Mouse (Mus musculus): ENCODE results near the gene Tcea3. TPM values are rescaled to one million over a fixed set of nuclear protein-coding genes. Genes with fewer than 3 reads are reported as not detected.

Tcea3 gene
- total RNA-seq, 2 experiments from 2014 or later, result 344 to 373 TPM

DNA sequence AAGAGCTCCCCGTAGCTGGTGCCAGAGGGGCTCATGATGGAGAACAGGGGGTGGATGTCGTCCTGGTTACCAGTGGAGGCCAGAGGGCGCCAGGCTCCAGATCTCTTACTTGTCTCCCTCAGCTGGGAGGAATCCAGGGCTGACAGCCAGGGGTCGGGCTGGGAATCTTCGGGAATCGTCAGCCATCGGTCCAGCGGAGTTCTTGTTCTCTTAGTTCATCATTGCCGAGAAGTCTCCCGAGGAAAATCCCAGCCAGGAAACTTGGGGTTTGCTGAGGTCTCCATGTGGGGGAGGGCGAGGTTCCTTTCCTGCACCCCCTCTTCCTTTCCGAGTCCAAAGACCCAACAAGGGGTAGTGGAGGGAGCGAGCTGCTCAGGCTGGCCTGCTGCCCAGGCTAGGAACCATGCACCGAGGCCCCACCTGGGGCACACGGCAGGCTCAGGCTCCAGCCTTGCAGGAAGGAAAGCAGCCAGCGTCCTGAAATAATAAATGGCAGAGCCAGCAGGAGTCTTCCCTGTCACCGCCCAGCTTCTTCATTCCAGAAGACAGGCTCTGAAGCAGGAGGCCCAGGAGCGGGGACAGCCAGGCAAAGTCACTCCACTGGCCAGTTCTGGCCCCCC, 28.8 kb upstream of the Tcea3 start:
- TF ChIP-seq CTCF (IDR thresholded peaks at IDR 0.05), result peak; percentile 32; the same call in 1 of the 2 replicates
- peak overlapping the region; percentile 47 for H3K4me3 ChIP-seq
- DNase-seq, result peak; percentile 94
- intact Hi-C loops (cut with DNase I), result no loop called here
- peak overlapping the region; percentile 79 for H3K27ac ChIP-seq

DNA sequence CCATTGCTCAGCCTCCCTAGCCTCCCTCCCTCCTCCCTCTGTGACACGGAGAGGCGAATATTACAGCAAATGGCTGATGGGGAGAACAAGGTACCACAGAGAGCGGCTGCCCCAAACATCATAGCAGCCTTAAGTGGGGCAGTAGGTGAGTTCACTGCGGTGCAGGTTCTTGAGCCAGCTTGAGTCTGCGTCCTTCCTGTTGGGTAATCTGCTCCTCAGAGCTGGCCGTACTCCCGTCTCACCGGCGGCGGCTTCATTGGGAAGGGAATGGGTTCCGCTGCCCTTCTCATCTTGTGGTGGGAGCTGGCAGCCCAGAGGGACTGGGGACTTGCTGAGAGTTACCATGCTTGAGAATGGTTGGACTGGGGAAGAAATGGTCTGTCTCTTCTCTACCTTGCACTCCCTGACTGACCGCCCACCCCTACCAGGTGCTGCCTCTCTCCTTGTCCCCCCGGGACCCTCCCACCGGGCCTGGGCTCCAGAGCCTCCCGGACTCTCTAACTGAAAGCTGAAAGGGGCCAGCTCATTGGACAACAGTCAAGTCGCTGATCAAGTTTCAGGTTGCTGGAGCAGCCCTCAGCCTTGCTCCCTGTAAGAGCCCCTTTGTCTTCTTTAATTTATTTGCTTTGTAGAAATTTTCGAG, 27.3 kb upstream of the Tcea3 start:
- H3K27ac ChIP-seq, result peak overlapping the region; percentile 79
- intact Hi-C loops (cut with DNase I), result loop anchor here (2.0 kb wide), 1 partner anchor 17 kb away; no protein-coding TSS in a partner anchor
- H3K4me3 ChIP-seq, result peak overlapping the region; percentile 55
- DNase-seq, result peak; percentile 72
- TF ChIP-seq CTCF (IDR thresholded peaks at IDR 0.05), result no peak

DNA sequence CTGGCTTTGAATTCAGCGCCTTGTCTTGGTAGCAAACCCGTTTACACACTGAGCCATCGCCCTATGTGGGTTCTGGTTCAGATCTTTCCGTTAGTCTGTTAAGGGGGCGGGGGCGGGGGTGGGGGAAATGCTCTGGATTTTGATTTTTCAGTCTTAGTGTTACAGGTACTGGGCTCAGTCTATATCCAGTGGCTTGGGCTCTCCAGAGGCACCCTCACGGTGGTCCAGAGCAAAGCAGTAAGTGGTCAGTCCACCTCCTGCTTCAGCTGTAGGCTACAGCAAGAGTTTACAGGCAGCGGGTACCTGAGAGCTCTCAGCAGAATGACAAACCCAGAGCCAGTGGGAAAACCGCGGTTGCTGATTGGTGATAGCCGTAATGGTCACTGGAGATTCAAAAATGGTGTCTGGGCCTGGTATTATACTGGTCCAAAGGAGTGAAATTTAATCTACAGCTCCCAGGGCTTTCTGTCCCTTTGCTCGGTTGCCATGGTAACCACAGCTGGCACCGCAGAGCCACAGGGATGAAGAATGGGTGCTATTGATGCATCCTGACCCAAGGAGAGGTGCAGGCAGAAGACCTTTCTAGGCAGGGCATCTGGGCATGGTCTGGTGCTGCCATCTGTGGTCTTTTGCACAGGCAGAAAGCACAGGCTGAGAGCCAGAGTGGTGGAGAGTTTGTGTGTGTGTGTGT, 23.8 kb upstream of the Tcea3 start:
- no peak for TF ChIP-seq CTCF (IDR thresholded peaks at IDR 0.05)
- intact Hi-C loops (cut with DNase I), result no loop called here
- Histone ChIP-seq H3K4me3 (no peak overlapping the region), H3K27ac (no peak overlapping the region)
- DNase-seq, result no peak

DNA sequence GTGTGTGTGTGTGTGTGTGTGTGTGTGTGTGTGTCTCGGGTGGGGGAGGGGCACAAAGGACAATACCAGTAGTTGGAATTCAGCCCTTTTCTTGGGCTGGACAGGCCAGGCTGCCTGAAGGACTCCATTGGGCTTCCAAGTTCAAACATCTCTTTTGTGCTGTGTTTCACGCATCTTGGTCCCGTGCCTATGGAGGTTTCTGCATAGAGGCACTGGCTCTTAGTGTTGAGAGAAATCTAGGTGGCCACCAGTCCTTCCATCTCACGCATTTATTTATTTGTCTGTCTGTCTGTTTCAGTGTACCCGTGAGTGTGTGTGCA, 23.3 kb upstream of the Tcea3 start:
- no peak for TF ChIP-seq CTCF (IDR thresholded peaks at IDR 0.05)
- peak overlapping the region; percentile 69; the same call in 1 of the 2 replicates for H3K27ac ChIP-seq
- DNase-seq, result no peak
- H3K4me3 ChIP-seq, result no peak overlapping the region
- intact Hi-C loops (cut with DNase I), result no loop called here

DNA sequence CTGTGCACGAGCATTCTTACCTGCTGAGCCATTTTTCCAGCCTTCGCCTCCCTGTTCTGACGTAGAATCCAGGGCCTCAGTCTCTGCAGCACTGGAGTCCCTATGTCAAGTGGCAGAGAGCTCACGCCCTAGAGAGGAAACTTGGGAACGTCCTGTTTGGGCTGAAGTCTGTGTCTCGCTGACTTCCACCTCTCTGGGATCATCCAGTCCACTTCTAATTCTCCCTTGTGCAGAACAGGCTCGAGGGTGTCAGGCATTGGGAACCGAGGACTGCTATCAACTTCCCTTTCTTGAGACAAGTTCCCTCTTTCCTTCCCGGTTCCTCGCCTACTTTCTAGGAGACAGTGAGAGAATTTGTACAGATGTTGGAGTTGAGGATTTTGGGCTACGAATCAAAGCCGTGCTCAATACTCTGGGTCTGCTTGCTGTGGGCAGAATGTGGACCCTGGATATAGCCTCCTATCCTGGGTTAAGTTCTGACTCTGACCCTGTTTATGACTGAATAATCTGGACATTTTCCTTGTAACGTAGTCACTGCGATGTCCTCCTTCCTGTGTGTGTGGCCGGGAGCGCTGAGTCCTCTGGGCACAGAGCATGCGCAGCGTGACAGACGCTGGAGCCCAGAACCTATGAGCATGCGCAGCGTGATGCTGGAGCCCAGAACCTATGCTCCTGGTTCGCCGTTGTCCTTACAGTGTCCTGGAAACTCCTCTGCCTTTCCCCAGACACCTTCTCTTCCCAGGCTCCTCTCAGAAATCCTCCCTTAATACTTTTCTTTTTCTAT, 22.7 kb upstream of the Tcea3 start:
- intact Hi-C loops (cut with DNase I), result no loop called here

GRCm38 (mm10) chr4:136227408-136227807, 20.1 kb upstream of the Tcea3 start:
- no peak for DNase-seq
- intact Hi-C loops (cut with DNase I), result no loop called here
- Histone ChIP-seq H3K4me3 (no peak overlapping the region), H3K27ac (peak overlapping the region; percentile 66)
- no peak for TF ChIP-seq CTCF (IDR thresholded peaks at IDR 0.05)

More for the DNA sequence above, 22.7 kb upstream of the Tcea3 start:
- no peak for DNase-seq
- TF ChIP-seq CTCF (IDR thresholded peaks at IDR 0.05), result no peak
- Histone ChIP-seq H3K4me3 (no peak overlapping the region), H3K27ac (peak overlapping the region; percentile 69)

GRCm38 (mm10) chr4:136228640-136229039, 18.9 kb upstream of the Tcea3 start:
- no peak for DNase-seq
- peak overlapping the region; percentile 66 for H3K27ac ChIP-seq
- no peak for TF ChIP-seq CTCF (IDR thresholded peaks at IDR 0.05)
- intact Hi-C loops (cut with DNase I), result no loop called here
- no peak overlapping the region for H3K4me3 ChIP-seq

GRCm38 (mm10) chr4:136238669-136239068, 8.9 kb upstream of the Tcea3 start:
- intact Hi-C loops (cut with DNase I), result no loop called here

DNA sequence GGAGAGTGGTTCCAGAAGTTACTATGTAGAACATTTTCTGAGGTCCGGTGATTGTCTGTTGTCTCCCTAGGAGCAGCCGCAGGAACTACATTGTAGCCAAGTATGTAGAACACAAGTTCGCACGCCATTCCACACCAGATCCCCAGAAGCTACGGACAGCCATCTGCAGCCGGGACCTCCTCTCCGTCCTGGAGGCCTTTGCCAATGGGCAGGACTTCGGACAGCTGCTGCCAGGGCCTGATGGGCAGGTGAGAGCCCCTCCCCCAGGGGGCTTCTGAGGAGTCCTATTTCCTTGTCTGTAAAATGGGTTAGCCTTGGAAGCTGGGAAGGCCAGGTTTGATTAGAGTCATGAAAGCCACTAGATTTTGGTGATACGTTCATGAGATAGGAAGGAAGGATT, 8.4 kb upstream of the Tcea3 start:
- TF ChIP-seq CTCF (IDR thresholded peaks at IDR 0.05), result no peak
- intact Hi-C loops (cut with DNase I), result no loop called here
- Histone ChIP-seq H3K4me3 (no peak overlapping the region), H3K27ac (peak overlapping the region; percentile 24; the same call in 1 of the 2 replicates)
- DNase-seq, result no peak

More at GRCm38 (mm10) chr4:136238669-136239068, 8.9 kb upstream of the Tcea3 start:
- peak overlapping the region; percentile 24 for H3K27ac ChIP-seq
- H3K4me3 ChIP-seq, result no peak overlapping the region
- no peak for DNase-seq
- TF ChIP-seq CTCF (IDR thresholded peaks at IDR 0.05), result no peak

DNA sequence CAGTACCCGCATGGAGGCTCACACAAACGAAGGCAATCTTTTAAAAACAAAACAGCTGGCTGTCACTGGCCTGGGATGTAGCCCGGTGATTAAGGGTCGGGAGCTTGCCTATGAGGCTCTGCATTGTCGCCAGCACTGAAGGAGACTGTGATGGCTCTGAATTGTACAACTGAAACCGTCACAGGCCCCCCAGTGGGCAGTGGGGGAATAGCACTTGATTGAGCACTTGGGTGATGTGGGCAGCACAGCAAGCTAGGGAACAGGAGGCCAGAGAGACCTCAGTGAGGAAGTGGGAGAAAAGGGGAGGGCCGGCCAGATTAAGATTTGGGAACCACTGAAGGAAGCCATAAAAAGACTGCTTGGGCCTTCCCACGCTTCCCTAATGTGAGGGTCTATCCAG, 7.9 kb upstream of the Tcea3 start:
- no peak overlapping the region for H3K27ac ChIP-seq
- peak; percentile 88 for DNase-seq
- peak; percentile 89 for TF ChIP-seq CTCF (IDR thresholded peaks at IDR 0.05)
- no peak overlapping the region for H3K4me3 ChIP-seq
- intact Hi-C loops (cut with DNase I), result loop anchor here (1.0 kb wide), 1 partner anchor 37 kb away; no protein-coding TSS in a partner anchor

- no peak for TF ChIP-seq CTCF (IDR thresholded peaks at IDR 0.05)
- DNase-seq, result no peak
- intact Hi-C loops (cut with DNase I), result loop anchor here (1.0 kb wide), 1 partner anchor 38 kb away; no protein-coding TSS in a partner anchor
- H3K27ac ChIP-seq, result no peak overlapping the region
- no peak overlapping the region for H3K4me3 ChIP-seq
Measured at GRCm38 (mm10) chr4:136240123-136240522, 7.4 kb upstream of the Tcea3 start.

GRCm38 (mm10) chr4:136240955-136241354, 6.6 kb upstream of the Tcea3 start:
- TF ChIP-seq CTCF (IDR thresholded peaks at IDR 0.05), result no peak
- Histone ChIP-seq H3K4me3 (no peak overlapping the region), H3K27ac (no peak overlapping the region)
- intact Hi-C loops (cut with DNase I), result loop anchor here (1.0 kb wide), 1 partner anchor 39 kb away; no protein-coding TSS in a partner anchor
- no peak for DNase-seq

Measured in gastrocnemius, adult 2 months (tissue).